Mouse (Mus musculus) gonadal fat pad, adult 2 months (tissue): ENCODE data around the gene Vmn2r81. TPM values are rescaled to one million over a fixed set of nuclear protein-coding genes. Genes with fewer than 3 reads are reported as not detected.
A peak's percentile ranks its signal among the peaks of the same experiment; 100 is the strongest.
"Not testable (repeated sequence)": the region's sequence is repeated elsewhere in the genome, so short reads cannot be mapped to it uniquely, and the experiment has no call there.

Source experiments
- DNase-seq: peaks from one replicate; pipeline ENCODE4 v3.0.0-alpha.2; 2012; ENCODE audit warnings: low read depth
- polyA plus RNA-seq: library from polyadenylated mRNA; depleted of rRNA; stranded (reverse); fragments of >200 nt; gene quantifications from 2 replicates; pipeline ENCODE4 v1.2.3, GENCODE M21; 2012; rRNA removed

Gene Vmn2r81
- not detected in 2 replicates for polyA plus RNA-seq

DNA sequence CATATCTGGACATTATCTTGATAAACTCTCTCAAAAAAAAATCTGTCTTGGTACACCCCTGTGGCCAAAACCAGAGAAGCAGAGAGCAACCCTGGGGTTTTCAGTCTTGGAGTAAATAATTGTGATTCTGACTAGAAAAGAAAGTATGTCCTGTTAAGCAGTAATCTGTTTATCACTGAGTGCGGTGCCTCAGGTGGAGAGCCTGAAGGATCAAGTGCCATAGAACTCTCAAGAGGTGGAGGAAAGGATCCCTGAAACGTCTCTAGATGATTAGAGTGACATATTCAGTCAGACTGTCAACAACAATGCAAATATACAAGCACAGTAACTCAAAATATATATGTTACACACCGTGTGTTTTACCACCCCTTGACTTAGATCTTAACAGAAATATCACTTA lies at the start of gene Vmn2r81:
TSS of gene Vmn2r81 (plus strand) at position 301 of the 400 bp plus-strand sequence.
- not testable (repeated sequence) for DNase-seq

DNA sequence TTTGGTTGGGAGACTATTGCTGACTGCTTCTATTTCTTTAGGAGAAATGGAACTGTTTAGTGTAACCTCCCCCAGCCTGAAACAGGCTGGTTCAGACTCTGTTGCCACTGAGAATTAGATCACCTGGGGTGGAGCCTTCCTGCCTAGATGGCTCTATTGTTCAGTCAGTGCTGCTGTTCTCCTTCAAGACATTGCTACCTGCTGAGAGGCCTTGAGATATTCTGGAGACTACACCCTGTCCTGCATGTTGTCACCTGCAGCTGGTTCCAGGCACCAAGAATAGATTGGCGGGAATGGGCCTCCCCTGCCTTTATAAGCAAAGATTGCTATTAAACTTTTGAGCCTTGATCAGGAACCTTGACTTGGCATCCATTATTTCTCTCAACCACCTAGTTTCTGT lies 47.5 kb upstream of the Vmn2r81 start:
- not testable (repeated sequence) for DNase-seq

DNA sequence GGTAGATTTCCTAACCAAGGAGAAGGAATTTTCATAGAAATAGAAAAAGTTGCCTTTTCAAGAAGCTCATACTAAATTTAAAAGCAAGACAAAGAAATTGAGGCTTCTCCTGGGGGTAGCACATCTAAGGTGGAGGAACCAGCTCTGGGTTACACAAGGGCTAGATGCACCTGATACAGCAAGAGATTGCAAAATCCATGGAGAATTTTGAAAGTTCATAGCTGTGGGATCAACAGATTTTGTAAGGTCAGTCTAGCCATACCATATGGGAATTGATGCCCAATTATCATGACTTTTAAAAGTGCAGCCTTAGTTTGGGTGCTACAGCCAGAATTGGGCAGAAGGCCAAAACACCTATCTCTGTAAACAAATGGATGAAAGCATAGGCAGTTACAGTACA lies 27.1 kb upstream of the Vmn2r81 start:
- peak; percentile 64 for DNase-seq

DNA sequence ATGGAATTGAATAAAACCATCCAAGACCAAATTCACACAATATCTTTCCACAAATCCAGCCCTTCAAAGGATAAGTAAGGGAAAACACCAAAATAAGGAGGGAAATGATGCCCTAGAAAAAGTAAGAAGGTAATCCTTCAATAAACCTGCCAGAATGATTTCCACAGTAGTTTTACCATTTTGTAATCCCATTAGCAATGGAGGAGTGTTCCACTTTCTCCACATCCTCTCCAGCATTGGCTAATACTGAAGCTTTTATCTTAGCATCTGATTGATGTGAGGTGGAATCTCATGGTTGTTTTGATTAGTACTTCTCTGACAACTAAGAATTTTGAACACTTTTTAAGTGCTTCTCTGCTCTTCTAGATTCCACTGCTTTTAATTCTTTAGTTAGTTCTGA lies 25.9 kb upstream of the Vmn2r81 start:
- DNase-seq, result peak; percentile 78

DNA sequence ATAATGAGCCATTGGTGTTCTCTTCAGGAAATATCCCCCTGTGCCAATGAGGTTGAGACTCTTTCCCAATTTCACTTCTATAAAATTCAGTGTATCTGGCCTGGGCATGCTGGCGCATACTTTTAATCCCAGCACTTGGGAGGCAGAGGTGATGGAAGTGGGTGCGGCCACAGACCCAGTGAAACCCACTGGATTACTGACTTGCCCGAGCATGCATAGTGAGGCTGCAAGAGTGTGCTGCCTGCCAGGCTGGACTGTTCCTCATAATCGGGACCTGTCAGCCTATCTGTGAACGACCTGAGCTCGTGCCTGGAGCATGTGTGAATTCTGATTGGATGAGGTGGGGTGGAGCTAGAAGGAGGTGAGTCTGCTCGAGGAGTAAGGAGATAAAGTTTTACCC lies 25.3 kb upstream of the Vmn2r81 start:
- peak; percentile 91 for DNase-seq

DNA sequence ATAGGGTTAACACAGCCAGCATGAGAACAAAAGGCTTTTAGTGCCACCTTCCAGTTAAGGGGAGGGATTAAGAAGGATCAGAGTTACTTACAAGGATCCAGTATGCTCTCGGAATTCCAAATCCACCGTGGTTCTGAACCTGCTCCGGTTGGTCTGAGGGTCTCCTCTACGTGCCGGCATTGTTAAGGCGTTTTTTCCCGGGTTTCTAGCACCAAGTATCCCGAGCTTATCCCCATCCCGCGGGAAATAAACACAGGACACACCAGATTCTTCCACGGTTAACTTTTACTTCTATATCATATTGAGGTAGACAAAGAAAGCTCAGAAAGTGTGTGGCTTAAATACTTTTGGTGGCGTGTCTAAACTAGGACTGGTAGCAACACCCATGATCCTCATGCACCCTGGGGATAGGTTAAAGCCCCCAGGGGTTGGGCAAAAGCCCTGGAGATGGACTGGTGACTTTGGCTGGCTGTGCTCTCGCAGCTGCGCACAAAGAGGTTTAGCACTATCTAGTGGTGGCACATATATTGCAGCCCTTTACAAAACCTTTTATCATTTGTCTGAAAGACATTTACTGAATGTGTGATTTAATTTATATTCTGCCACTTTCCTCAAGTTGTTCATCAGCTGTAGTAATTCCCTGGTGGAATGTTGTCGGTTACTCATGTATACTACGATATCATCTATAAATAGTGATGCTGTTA lies 74.7 kb downstream of the Vmn2r81 start:
- DNase-seq, result not testable (repeated sequence)

DNA sequence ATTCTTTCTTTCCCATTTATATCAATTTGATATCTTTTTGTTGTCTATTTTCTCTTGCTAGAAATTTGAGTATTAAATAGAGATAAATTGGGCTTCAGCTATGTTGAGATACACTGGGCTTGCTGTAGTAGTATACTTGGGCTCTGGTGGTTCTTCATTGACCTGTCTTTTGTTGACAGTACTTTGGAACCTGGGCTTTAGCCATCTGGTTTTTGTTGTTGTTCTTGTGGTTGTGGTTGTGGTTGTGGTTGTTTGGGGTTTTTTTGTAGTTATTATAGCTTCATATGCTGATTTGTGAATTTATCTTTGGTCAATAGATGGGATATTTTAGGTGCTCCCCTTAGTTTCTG lies 75.2 kb downstream of the Vmn2r81 start:
- no peak for DNase-seq

Other genes with a start within 250 kb of the Vmn2r81 start
- gene Olfr1351, start 235.2 kb upstream of the Vmn2r81 start, polyA plus RNA-seq, result not detected in 2 replicates
- not detected in 2 replicates for gene Olfr57, start 219.0 kb upstream of the Vmn2r81 start, polyA plus RNA-seq
- 2.2 and 2.5 TPM in 2 replicates for gene 2610008E11Rik, start 150.1 kb upstream of the Vmn2r81 start, polyA plus RNA-seq
- not detected in 2 replicates for gene Vmn2r80, start 98.9 kb upstream of the Vmn2r81 start, polyA plus RNA-seq
- not detected in 2 replicates for gene Vmn2r82, start 108.8 kb downstream of the Vmn2r81 start, polyA plus RNA-seq
- not detected in 2 replicates for gene Vmn2r83, start 221.0 kb downstream of the Vmn2r81 start, polyA plus RNA-seq